Mouse (Mus musculus): ENCODE measurements around the gene Map2.

GRCm38 (mm10) chr1:66263220-66263619 is 88.1 kb downstream of the Map2 start:
- TF ChIP-seq EP300 (IDR thresholded peaks at IDR 0.05; ENCODE audit: low read depth) = no peak
- TF ChIP-seq CTCF (IDR thresholded peaks at IDR 0.05; ENCODE audit: low read depth) = no peak
